Comparison of ENCODE assay signal across 22 mouse cellular contexts in the genomic region with DNA sequence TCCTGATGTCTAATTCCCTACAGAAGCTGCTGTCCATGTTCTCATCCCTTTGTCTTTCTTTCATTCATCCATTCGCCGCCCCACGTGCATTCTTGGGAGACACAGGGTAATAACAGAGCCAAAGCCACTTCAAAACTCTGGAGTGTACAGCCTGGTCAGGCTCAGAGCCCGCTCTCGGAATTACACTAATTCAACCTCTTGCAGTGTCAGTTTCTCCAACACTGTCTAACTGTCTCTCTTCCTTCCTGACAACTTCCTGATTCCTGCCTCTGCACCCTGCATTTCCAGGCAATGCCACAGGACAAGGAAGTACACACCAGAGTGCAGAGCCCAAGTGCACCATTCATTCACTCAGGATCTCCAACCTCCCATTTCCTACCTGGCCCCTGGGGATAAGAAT.
"Had no signal": no experiment of that assay in that cellular context is flagged by ENCODE, and none has a peak within 500 bp of the region (broad histone marks: within the 10 kb centered on the region; RNA-seq: fewer than 3 reads in every experiment).

No protein-coding gene starts in this region.

- DNase-seq: kidney, adult 8-10 months; kidney, postnatal 10 days; kidney, postnatal 36 days; layer of hippocampus, postnatal 36 days; liver, embryonic 13.5 days; lung, adult 18-20 months; lung, postnatal 14 days; retina, postnatal 1 day; right cerebral cortex, postnatal 25 days; thymus, postnatal 25 days had no signal

- H3K27me3 ChIP-seq: limb, embryonic 12.5 days; limb, embryonic 15.5 days; liver, embryonic 13.5 days; megakaryocyte, embryonic 14.5 days; midbrain, embryonic 13.5 days; neural tube, embryonic 13.5 days; stomach, embryonic 15.5 days had no signal

- H3K4me3 ChIP-seq: kidney, embryonic 15.5 days; left cerebral cortex, adult 2 months; limb, embryonic 12.5 days; limb, embryonic 15.5 days; liver, embryonic 13.5 days; midbrain, embryonic 10.5 days; midbrain, embryonic 13.5 days; myocyte; neural tube, embryonic 13.5 days; stomach, embryonic 15.5 days had no signal

- H3K36me3 ChIP-seq: kidney, embryonic 15.5 days; limb, embryonic 12.5 days; limb, embryonic 15.5 days; liver, embryonic 13.5 days; midbrain, embryonic 10.5 days; midbrain, embryonic 13.5 days; stomach, embryonic 15.5 days had no signal

- ATAC-seq: intestine, postnatal 0 days; midbrain, embryonic 13.5 days; midbrain, embryonic 16.5 days had no signal

- H3K27ac ChIP-seq: kidney, embryonic 15.5 days; left cerebral cortex, adult 2 months; limb, embryonic 12.5 days; limb, embryonic 15.5 days; liver, embryonic 13.5 days; midbrain, embryonic 10.5 days; midbrain, embryonic 13.5 days; neural tube, embryonic 13.5 days; stomach, embryonic 15.5 days had no signal

- H3K9ac ChIP-seq: kidney, embryonic 15.5 days; limb, embryonic 12.5 days; limb, embryonic 15.5 days; liver, embryonic 13.5 days; midbrain, embryonic 13.5 days; neural tube, embryonic 13.5 days; stomach, embryonic 15.5 days had no signal
